Mouse (Mus musculus): ENCODE results near the gene Rxylt1. TPM values are rescaled to one million over a fixed set of nuclear protein-coding genes. Genes with fewer than 3 reads are reported as not detected.

Rxylt1 gene
- polyA plus RNA-seq, 1 experiment from 2014 or later = 42.8 TPM

- 79% methylated on average over 5 of the region's 5 CpGs for WGBS
- Histone ChIP-seq H3K4me3 (replicated peaks; ENCODE audit: low read length) (no peak overlapping the region), H3K27ac (no peak overlapping the region), H3K9me3 (ENCODE audit: control insufficient read depth, low read length) (no peaks in the 10 kb centered on the region), H3K4me2 (replicated peaks) (no peak overlapping the region), H3K9ac (no peak overlapping the region), H3K27me3 (ENCODE audit: control insufficient read depth, insufficient read depth, low read length) (no peaks in the 10 kb centered on the region), H3K4me1 (replicated peaks; ENCODE audit: control insufficient read depth, insufficient read depth, low read length) (no peaks in the 10 kb centered on the region), H3K36me3 (replicated peaks; ENCODE audit: control insufficient read depth, insufficient read depth) (no peaks in the 10 kb centered on the region)
- ATAC-seq (ENCODE audit: low FRiP score) (no peak), DNase-seq (ENCODE audit: low spot score) (no peak)
Observed at GRCm38 (mm10) chr10:122102675-122103074, 5.5 kb upstream of the Rxylt1 start.

- peak; percentile 62 for DNase-seq (ENCODE audit: low spot score)
- Histone ChIP-seq H3K27me3 (ENCODE audit: control insufficient read depth, insufficient read depth, low read length) (no peaks in the 10 kb centered on the region), H3K9me3 (ENCODE audit: control insufficient read depth, low read length) (no peaks in the 10 kb centered on the region), H3K4me1 (replicated peaks; ENCODE audit: control insufficient read depth, insufficient read depth, low read length) (peaks cover 10% of the 10 kb centered on the region), H3K4me2 (replicated peaks) (peak overlapping the region; percentile 89), H3K9ac (peak overlapping the region; percentile 90), H3K36me3 (replicated peaks; ENCODE audit: control insufficient read depth, insufficient read depth) (peaks cover 8% of the 10 kb centered on the region), H3K4me3 (replicated peaks; ENCODE audit: low read length) (peak overlapping the region; percentile 87), H3K27ac (peak overlapping the region; percentile 92)
- WGBS = under 1% methylated on average over 47 of the region's 48 CpGs
- ATAC-seq (ENCODE audit: low FRiP score) = peak; percentile 77
Observed at GRCm38 (mm10) chr10:122096462-122096979, 650 bp downstream of the Rxylt1 start.

GRCm38 (mm10) chr10:122090472-122090871 is 6.7 kb downstream of the Rxylt1 start:
- H3K36me3 ChIP-seq (replicated peaks; ENCODE audit: control insufficient read depth, insufficient read depth) = peaks cover 45% of the 10 kb centered on the region
- ATAC-seq (ENCODE audit: low FRiP score) = no peak

GRCm38 (mm10) chr10:122081352-122081751 is 15.8 kb downstream of the Rxylt1 start:
- 0 out of 2 replicates have a peak, but pooled peaks cover 6% of the 10 kb centered on the region for H3K9me3 ChIP-seq (ENCODE audit: control insufficient read depth, low read length)
- H3K27me3 ChIP-seq (ENCODE audit: control insufficient read depth, insufficient read depth, low read length) = no peaks in the 10 kb centered on the region
- 88% methylated on average over 1 of the region's 1 CpGs for WGBS
- H3K4me1 ChIP-seq (replicated peaks; ENCODE audit: control insufficient read depth, insufficient read depth, low read length) = no peaks in the 10 kb centered on the region
- H3K4me2 ChIP-seq (replicated peaks) = no peak overlapping the region
- H3K4me3 ChIP-seq (replicated peaks; ENCODE audit: low read length) = no peak overlapping the region
- peaks cover 13% of the 10 kb centered on the region for H3K36me3 ChIP-seq (replicated peaks; ENCODE audit: control insufficient read depth, insufficient read depth)
- no peak for ATAC-seq (ENCODE audit: low FRiP score)
- no peak overlapping the region for H3K27ac ChIP-seq
- no peak overlapping the region for H3K9ac ChIP-seq
- DNase-seq (ENCODE audit: low spot score) = no peak

More at GRCm38 (mm10) chr10:122090472-122090871, 6.7 kb downstream of the Rxylt1 start:
- H3K27ac ChIP-seq = no peak overlapping the region
- no peak for DNase-seq (ENCODE audit: low spot score)
- no peak overlapping the region for H3K4me2 ChIP-seq (replicated peaks)
- no peaks in the 10 kb centered on the region for H3K27me3 ChIP-seq (ENCODE audit: control insufficient read depth, insufficient read depth, low read length)
- no peak overlapping the region for H3K4me3 ChIP-seq (replicated peaks; ENCODE audit: low read length)
- WGBS = 98% methylated on average over 1 of the region's 1 CpGs
- H3K9ac ChIP-seq = no peak overlapping the region
- H3K9me3 ChIP-seq (ENCODE audit: control insufficient read depth, low read length) = peaks cover 21% of the 10 kb centered on the region
- H3K4me1 ChIP-seq (replicated peaks; ENCODE audit: control insufficient read depth, insufficient read depth, low read length) = peaks cover 5% of the 10 kb centered on the region

- no peaks in the 10 kb centered on the region for H3K36me3 ChIP-seq (replicated peaks; ENCODE audit: control insufficient read depth, insufficient read depth)
- no peak overlapping the region for H3K9ac ChIP-seq
- no peak for DNase-seq (ENCODE audit: low spot score)
- no peaks in the 10 kb centered on the region for H3K27me3 ChIP-seq (ENCODE audit: control insufficient read depth, insufficient read depth, low read length)
- no peak overlapping the region for H3K27ac ChIP-seq
- no peak for ATAC-seq (ENCODE audit: low FRiP score)
- H3K9me3 ChIP-seq (ENCODE audit: control insufficient read depth, low read length) = no peaks in the 10 kb centered on the region
- H3K4me2 ChIP-seq (replicated peaks) = no peak overlapping the region
- no peaks in the 10 kb centered on the region for H3K4me1 ChIP-seq (replicated peaks; ENCODE audit: control insufficient read depth, insufficient read depth, low read length)
- H3K4me3 ChIP-seq (replicated peaks; ENCODE audit: low read length) = no peak overlapping the region
Observed at GRCm38 (mm10) chr10:122069153-122069552, 28.0 kb downstream of the Rxylt1 start.

- DNase-seq (ENCODE audit: low spot score) (no peak), ATAC-seq (ENCODE audit: low FRiP score) (no peak)
- Histone ChIP-seq H3K36me3 (replicated peaks; ENCODE audit: control insufficient read depth, insufficient read depth) (no peaks in the 10 kb centered on the region), H3K4me3 (replicated peaks; ENCODE audit: low read length) (no peak overlapping the region), H3K4me2 (replicated peaks) (no peak overlapping the region), H3K9me3 (ENCODE audit: control insufficient read depth, low read length) (no peaks in the 10 kb centered on the region), H3K27me3 (ENCODE audit: control insufficient read depth, insufficient read depth, low read length) (no peaks in the 10 kb centered on the region), H3K27ac (no peak overlapping the region), H3K9ac (no peak overlapping the region), H3K4me1 (replicated peaks; ENCODE audit: control insufficient read depth, insufficient read depth, low read length) (no peaks in the 10 kb centered on the region)
- WGBS = 89% methylated on average over 6 of the region's 6 CpGs
Observed at GRCm38 (mm10) chr10:122055826-122056225, 41.3 kb downstream of the Rxylt1 start.

GRCm38 (mm10) chr10:122054535-122054934 is 42.6 kb downstream of the Rxylt1 start:
- H3K4me2 ChIP-seq (replicated peaks) = no peak overlapping the region
- H3K9ac ChIP-seq = no peak overlapping the region
- peak; percentile 78 for DNase-seq (ENCODE audit: low spot score)
- no peak for ATAC-seq (ENCODE audit: low FRiP score)
- 18% methylated on average over 8 of the region's 8 CpGs for WGBS
- no peaks in the 10 kb centered on the region for H3K9me3 ChIP-seq (ENCODE audit: control insufficient read depth, low read length)
- no peaks in the 10 kb centered on the region for H3K27me3 ChIP-seq (ENCODE audit: control insufficient read depth, insufficient read depth, low read length)
- H3K4me1 ChIP-seq (replicated peaks; ENCODE audit: control insufficient read depth, insufficient read depth, low read length) = no peaks in the 10 kb centered on the region
- no peaks in the 10 kb centered on the region for H3K36me3 ChIP-seq (replicated peaks; ENCODE audit: control insufficient read depth, insufficient read depth)
- no peak overlapping the region for H3K4me3 ChIP-seq (replicated peaks; ENCODE audit: low read length)
- H3K27ac ChIP-seq = no peak overlapping the region

- WGBS = 37% methylated on average over 6 of the region's 6 CpGs
- no peaks in the 10 kb centered on the region for H3K36me3 ChIP-seq (replicated peaks; ENCODE audit: control insufficient read depth, insufficient read depth)
- H3K27ac ChIP-seq = no peak overlapping the region
- no peak overlapping the region for H3K9ac ChIP-seq
- ATAC-seq (ENCODE audit: low FRiP score) (no peak), DNase-seq (ENCODE audit: low spot score) (peak; percentile 91)
- no peak overlapping the region for H3K4me2 ChIP-seq (replicated peaks)
- H3K9me3 ChIP-seq (ENCODE audit: control insufficient read depth, low read length) = no peaks in the 10 kb centered on the region
- no peaks in the 10 kb centered on the region for H3K27me3 ChIP-seq (ENCODE audit: control insufficient read depth, insufficient read depth, low read length)
- H3K4me1 ChIP-seq (replicated peaks; ENCODE audit: control insufficient read depth, insufficient read depth, low read length) = no peaks in the 10 kb centered on the region
- H3K4me3 ChIP-seq (replicated peaks; ENCODE audit: low read length) = no peak overlapping the region
Observed at GRCm38 (mm10) chr10:122051831-122052230, 45.3 kb downstream of the Rxylt1 start.

- Histone ChIP-seq H3K4me1 (replicated peaks; ENCODE audit: control insufficient read depth, insufficient read depth, low read length) (peaks cover 27% of the 10 kb centered on the region), H3K27me3 (ENCODE audit: control insufficient read depth, insufficient read depth, low read length) (no peaks in the 10 kb centered on the region), H3K4me3 (replicated peaks; ENCODE audit: low read length) (peak overlapping the region; percentile 76), H3K9ac (peak overlapping the region; percentile 89), H3K36me3 (replicated peaks; ENCODE audit: control insufficient read depth, insufficient read depth) (peaks cover 3% of the 10 kb centered on the region; the same call in 1 of the 2 replicates), H3K4me2 (replicated peaks) (peak overlapping the region; percentile 67), H3K9me3 (ENCODE audit: control insufficient read depth, low read length) (no peaks in the 10 kb centered on the region), H3K27ac (peak overlapping the region; percentile 92)
- WGBS = 16% methylated on average over 34 of the region's 44 CpGs
- ATAC-seq (ENCODE audit: low FRiP score) = peak; percentile 73
- peak; percentile 90 for DNase-seq (ENCODE audit: low spot score)
Observed at GRCm38 (mm10) chr10:122047727-122048365, 49.3 kb downstream of the Rxylt1 start.

Measured in hindbrain, embryonic 14.5 days (tissue).